Mouse (Mus musculus) embryonic facial prominence, embryonic 10.5 days (tissue): ENCODE data around the gene 1700029F12Rik. TPM values are rescaled to one million over a fixed set of nuclear protein-coding genes. Genes with fewer than 3 reads are reported as not detected.

ENCODE experiments used
- DNase-seq: peaks from one replicate; pipeline ENCODE4 v3.0.0-alpha.2; 2017; ENCODE audit warnings: low spot score
- H3K27ac ChIP-seq: fragments of 300-500 bp; sonication (generic); replicated peaks from 2 replicates; pipeline ENCODE4 v1.5.1; 2016; ENCODE audit warnings: mild to moderate bottlenecking
- H3K27me3 ChIP-seq: fragments of 300-500 bp; sonication (generic); replicated peaks from 2 replicates; pipeline ENCODE4 v1.6.1; 2016; ENCODE audit warnings: low read depth, mild to moderate bottlenecking; ENCODE audit not compliant: poor library complexity, severe bottlenecking
- H3K36me3 ChIP-seq: fragments of 300-500 bp; sonication (generic); replicated peaks from 2 replicates; pipeline ENCODE4 v1.6.1; 2016; ENCODE audit warnings: mild to moderate bottlenecking, moderate library complexity
- H3K4me1 ChIP-seq: fragments of 300-500 bp; sonication (generic); 2 replicates; pipeline ENCODE4 v1.6.1; 2016
- H3K4me3 ChIP-seq: fragments of 300-500 bp; sonication (generic); 2 replicates; pipeline ENCODE4 v1.5.1; 2016; ENCODE audit warnings: mild to moderate bottlenecking, moderate library complexity
- H3K9me3 ChIP-seq: fragments of 300-500 bp; sonication (generic); 2 replicates; pipeline ENCODE4 v1.6.1; 2016; ENCODE audit warnings: mild to moderate bottlenecking
- WGBS: fragments of 180-500 bp; shearing (Covaris S2); methylation state at CpG from one replicate; pipeline ENCODE4 v1.1.7; 2016; 5-methylcytosine and 5-hydroxymethylcytosine counted together
- polyA plus RNA-seq: library from polyadenylated mRNA; unstranded; fragments of >200 nt; fragmentation: Nextera tagmentation; extraction: Ambion mirVana; gene quantifications from 2 replicates; pipeline ENCODE4 v1.2.1, GENCODE M21; 2016

The 1700029F12Rik gene
- polyA plus RNA-seq, 1 experiment from 2014 or later: not detected

GRCm38 (mm10) chr13:96985599-96986275, 48.4 kb downstream of the 1700029F12Rik start:
- H3K36me3 ChIP-seq: no peaks in the 10 kb centered on the region
- no peaks in the 10 kb centered on the region for H3K9me3 ChIP-seq
- peaks cover 18% of the 10 kb centered on the region for H3K4me1 ChIP-seq
- no peaks in the 10 kb centered on the region for H3K27me3 ChIP-seq
- no peak overlapping the region for H3K27ac ChIP-seq
- DNase-seq: no peak
- WGBS: 64% methylated on average over 12 of the region's 12 CpGs
- no peak overlapping the region for H3K4me3 ChIP-seq

DNA sequence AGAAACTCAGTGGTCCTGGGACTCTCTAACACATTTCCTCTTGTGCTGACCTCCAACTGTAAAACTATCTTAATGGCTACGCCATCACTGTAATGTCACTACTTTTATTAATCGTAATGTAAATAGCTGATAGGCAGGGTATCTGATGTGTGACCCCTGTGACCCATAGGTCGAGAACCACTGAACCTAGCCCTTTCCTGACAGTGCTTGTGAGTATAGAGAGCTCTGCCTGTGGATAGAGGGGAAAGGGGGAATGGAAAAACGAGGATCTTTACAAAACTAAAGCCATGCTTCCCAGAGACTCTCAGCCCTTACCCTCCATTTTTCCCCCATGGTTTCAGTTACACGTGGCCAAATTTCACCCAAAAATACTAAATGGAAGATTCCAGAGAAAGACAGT, 49.5 kb downstream of the 1700029F12Rik start:
- Histone ChIP-seq H3K36me3 (no peaks in the 10 kb centered on the region), H3K4me1 (peaks cover 18% of the 10 kb centered on the region), H3K9me3 (no peaks in the 10 kb centered on the region), H3K27ac (no peak overlapping the region), H3K27me3 (no peaks in the 10 kb centered on the region), H3K4me3 (no peak overlapping the region)
- no peak for DNase-seq
- 77% methylated on average over 5 of the region's 5 CpGs for WGBS

- Histone ChIP-seq H3K4me3 (no peak overlapping the region), H3K4me1 (peaks cover 18% of the 10 kb centered on the region), H3K27me3 (no peaks in the 10 kb centered on the region), H3K27ac (no peak overlapping the region), H3K36me3 (no peaks in the 10 kb centered on the region), H3K9me3 (no peaks in the 10 kb centered on the region)
- WGBS: 74% methylated on average over 26 of the region's 26 CpGs
- peak; percentile 10 for DNase-seq
Measured at GRCm38 (mm10) chr13:96983251-96984126, 50.7 kb downstream of the 1700029F12Rik start.

GRCm38 (mm10) chr13:96980561-96980960, 53.6 kb downstream of the 1700029F12Rik start:
- no peak overlapping the region for H3K4me3 ChIP-seq
- DNase-seq: no peak
- no peaks in the 10 kb centered on the region for H3K36me3 ChIP-seq
- no peaks in the 10 kb centered on the region for H3K27me3 ChIP-seq
- peaks cover 13% of the 10 kb centered on the region for H3K4me1 ChIP-seq
- no peaks in the 10 kb centered on the region for H3K9me3 ChIP-seq
- H3K27ac ChIP-seq: no peak overlapping the region

- no peaks in the 10 kb centered on the region for H3K36me3 ChIP-seq
- H3K4me1 ChIP-seq: no peaks in the 10 kb centered on the region
- no peak overlapping the region for H3K4me3 ChIP-seq
- H3K9me3 ChIP-seq: no peaks in the 10 kb centered on the region
- no peaks in the 10 kb centered on the region for H3K27me3 ChIP-seq
- no peak overlapping the region for H3K27ac ChIP-seq
- DNase-seq: no peak
- 90% methylated on average over 6 of the region's 6 CpGs for WGBS
Measured at GRCm38 (mm10) chr13:96976986-96977595, 57.1 kb downstream of the 1700029F12Rik start.

DNA sequence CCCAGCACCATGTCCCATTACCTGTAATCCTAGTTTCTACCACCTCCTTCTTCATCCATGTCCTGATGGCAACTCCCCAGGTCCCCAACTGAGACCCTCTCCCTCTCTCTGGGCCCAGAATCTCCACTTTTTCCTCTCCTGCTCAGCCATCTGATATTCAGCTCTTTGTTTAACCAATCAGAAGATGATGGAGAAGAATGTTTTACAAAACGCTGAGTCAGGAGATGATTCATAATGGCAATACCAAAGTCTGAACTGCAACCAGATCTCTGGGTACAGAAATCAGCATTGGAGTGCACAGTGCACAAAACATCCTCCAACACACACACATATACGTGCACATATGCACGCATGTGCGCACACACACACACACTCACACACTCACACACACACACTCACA, 60.8 kb downstream of the 1700029F12Rik start:
- H3K4me1 ChIP-seq: no peaks in the 10 kb centered on the region
- no peak overlapping the region for H3K4me3 ChIP-seq
- DNase-seq: no peak
- H3K27me3 ChIP-seq: no peaks in the 10 kb centered on the region
- no peak overlapping the region for H3K27ac ChIP-seq
- H3K9me3 ChIP-seq: no peaks in the 10 kb centered on the region
- WGBS: 93% methylated on average over 4 of the region's 4 CpGs
- no peaks in the 10 kb centered on the region for H3K36me3 ChIP-seq

Other genes with a start within 250 kb of the 1700029F12Rik start
- gene Gcnt4, start 109.7 kb downstream of the 1700029F12Rik start, polyA plus RNA-seq: 0.20 and 0.28 TPM in 2 replicates
- 8.5 and 9.6 TPM in 2 replicates for gene Fam169a, start 32.9 kb upstream of the 1700029F12Rik start, polyA plus RNA-seq
- 0.66 and 2.0 TPM in 2 replicates for gene Gm6169, start 64.9 kb upstream of the 1700029F12Rik start, polyA plus RNA-seq
- 40.9 and 43.5 TPM in 2 replicates for gene Gfm2, start 103.6 kb upstream of the 1700029F12Rik start, polyA plus RNA-seq
- gene Nsa2, start 103.6 kb upstream of the 1700029F12Rik start, polyA plus RNA-seq: 64.1 and 66.6 TPM in 2 replicates
- gene Hexb, start 164.0 kb upstream of the 1700029F12Rik start, polyA plus RNA-seq: 14.1 and 18.4 TPM in 2 replicates
- 5.6 and 6.8 TPM in 2 replicates for gene Enc1, start 206.7 kb upstream of the 1700029F12Rik start, polyA plus RNA-seq